Mouse (Mus musculus): Measurements from ENCODE around the gene Olfr810.

GRCm38 (mm10) chr10:129804296-129804695 lies 9.6 kb upstream of the Olfr810 start, which contains the start of gene Olfr811:
- no peak for TF ChIP-seq POLR2A (IDR thresholded peaks at IDR 0.05; ENCODE audit: control insufficient read depth, low read depth, low read length)
- TF ChIP-seq CTCF (IDR thresholded peaks at IDR 0.05; ENCODE audit: control insufficient read depth, insufficient read depth, insufficient replicate concordance, low read depth, low read length) = no peak
